Mouse (Mus musculus) left cerebral cortex, adult 2 months (tissue): ENCODE results near the gene Ppl. TPM values are rescaled to one million over a fixed set of nuclear protein-coding genes. Genes with fewer than 3 reads are reported as not detected.
A peak's percentile ranks its signal among the peaks of the same experiment; 100 is the strongest.

Experiments
- DNase-seq, 2 experiments: peaks; one replicate each; pipeline ENCODE4 v3.0.0; 2021 to 2022; ENCODE audit warnings: low spot score in 2 of 2, mixed read lengths in 1 of 2; ENCODE audit errors: extremely low spot score in 1 of 2
- H3K27ac ChIP-seq: fragments of 200-600 bp; 2 replicates; pipeline ENCODE4 v1.8.1; 2022
- H3K4me3 ChIP-seq: fragments of 200-600 bp; 2 replicates; pipeline ENCODE4 v1.8.1; 2022
- CTCF ChIP-seq: fragments of 200-600 bp; IDR thresholded peaks from 2 replicates; pipeline ENCODE4 v1.8.1; 2022; ENCODE audit warnings: antibody characterized with exemption, mild to moderate bottlenecking, moderate library complexity
- intact Hi-C: fragments of 180-260 bp; cut with DNase I; formaldehyde crosslinking; loops from one replicate; pipeline ENCODE4 v1.15.1; 2025
- total RNA-seq, 2 experiments: library from RNA; stranded (reverse); gene quantifications; 2 replicates each; pipeline ENCODE4 v1.2.3; 2021

The Ppl gene
- total RNA-seq, 2 experiments from 2014 or later = 1.00 to 1.4 TPM

- intact Hi-C loops = no loop called here
- Histone ChIP-seq H3K27ac (no peak overlapping the region), H3K4me3 (no peak overlapping the region)
- DNase-seq = no peak
- no peak for TF ChIP-seq CTCF
Observed at GRCm38 (mm10) chr16:5071974-5072373, 60.2 kb downstream of the Ppl start.

GRCm38 (mm10) chr16:5070321-5070720, 61.9 kb downstream of the Ppl start:
- H3K4me3 ChIP-seq = no peak overlapping the region
- H3K27ac ChIP-seq = peak overlapping the region; percentile 16; the same call in 1 of the 2 replicates
- intact Hi-C loops = no loop called here
- TF ChIP-seq CTCF = no peak
- DNase-seq = peak; percentile 37 to 39

- intact Hi-C loops = no loop called here
- no peak for TF ChIP-seq CTCF
- H3K4me3 ChIP-seq = no peak overlapping the region
- H3K27ac ChIP-seq = no peak overlapping the region
- no peak for DNase-seq
Observed at GRCm38 (mm10) chr16:5063472-5063871, 68.7 kb downstream of the Ppl start.

GRCm38 (mm10) chr16:5058114-5058513, 74.1 kb downstream of the Ppl start:
- intact Hi-C loops = loop anchor here (5.0 kb wide), 1 partner anchor 89 kb away; the partner anchor contains the start of gene Sec14l5
- Histone ChIP-seq H3K4me3 (no peak overlapping the region), H3K27ac (no peak overlapping the region)
- DNase-seq = no peak
- TF ChIP-seq CTCF = peak; percentile 39

- TF ChIP-seq CTCF = peak; percentile 17
- intact Hi-C loops = loop anchor here (1.0 to 5.0 kb wide), 2 partner anchors 152 to 183 kb away; partner anchors contain the start of genes Alg1 and Nagpa
Observed at GRCm38 (mm10) chr16:5050251-5051110, 81.7 kb downstream of the Ppl start.

GRCm38 (mm10) chr16:5049774-5050234, 82.4 kb downstream of the Ppl start, which contains the start of the genes Glyr1 and Ubn1:
Glyr1 (minus strand) TSS chr16:5049863.
Ubn1 (plus strand) TSS chr16:5050057.
- Histone ChIP-seq H3K4me3 (peak within 1 kb of the TSS; percentile 99), H3K27ac (peak within 1 kb of the TSS; percentile 92)
- peak; percentile 99 to 100 for DNase-seq
- TF ChIP-seq CTCF = no peak; the same call in 1 of the 2 replicates
- intact Hi-C loops = loop anchor here (1.0 to 5.0 kb wide), 2 partner anchors 152 to 183 kb away; partner anchors contain the start of genes Alg1 and Nagpa

More at GRCm38 (mm10) chr16:5050251-5051110, 81.7 kb downstream of the Ppl start:
- Histone ChIP-seq H3K4me3 (peak overlapping the region; percentile 99), H3K27ac (peak overlapping the region; percentile 88)
- DNase-seq = peak; percentile 70 to 74

GRCm38 (mm10) chr16:5049182-5049773, 82.9 kb downstream of the Ppl start:
- intact Hi-C loops = no loop called here

GRCm38 (mm10) chr16:5045322-5045721, 86.9 kb downstream of the Ppl start:
- intact Hi-C loops = no loop called here
- no peak for TF ChIP-seq CTCF
- no peak overlapping the region for H3K4me3 ChIP-seq
- no peak for DNase-seq
- H3K27ac ChIP-seq = no peak overlapping the region

More at GRCm38 (mm10) chr16:5049182-5049773, 82.9 kb downstream of the Ppl start:
- no peak for DNase-seq
- TF ChIP-seq CTCF = no peak
- peak overlapping the region; percentile 99 for H3K4me3 ChIP-seq
- H3K27ac ChIP-seq = peak overlapping the region; percentile 92

GRCm38 (mm10) chr16:5036649-5037234, 95.5 kb downstream of the Ppl start:
- H3K4me3 ChIP-seq = no peak overlapping the region
- no peak for DNase-seq
- no peak for TF ChIP-seq CTCF
- no peak overlapping the region for H3K27ac ChIP-seq
- intact Hi-C loops = no loop called here

Other genes starting within 250 kb of the Ppl start
- gene Mgrn1, start 246.2 kb downstream of the Ppl start, total RNA-seq = 100 to 1,000 TPM; 208 to 211 TPM
- 10 to 100 TPM; 70.1 to 71.4 TPM for gene Nudt16l1, start 193.7 kb downstream of the Ppl start, total RNA-seq
- gene Anks3, start 168.2 kb downstream of the Ppl start, total RNA-seq = 10 to 100 TPM; 67.3 to 68.3 TPM
- gene Sept12, start 134.6 kb downstream of the Ppl start, total RNA-seq = not detected
- gene Smim22, start 125.1 kb downstream of the Ppl start, total RNA-seq = not detected
- 100 to 1,000 TPM; 209 to 213 TPM for gene Rogdi, start 118.9 kb downstream of the Ppl start, total RNA-seq
- gene Glyr1, start 82.6 kb downstream of the Ppl start, total RNA-seq = 100 to 1,000 TPM; 139 to 146 TPM
- gene Ubn1, start 82.4 kb downstream of the Ppl start, total RNA-seq = 10 to 100 TPM; 44.1 to 45.3 TPM
- gene Sec14l5, start 14.7 kb upstream of the Ppl start, total RNA-seq = 1 to 10 TPM; 4.8 to 5.0 TPM
- gene Nagpa, start 71.6 kb upstream of the Ppl start, total RNA-seq = 10 to 100 TPM; 12.6 to 14.5 TPM
- 1 to 10 TPM; 4.2 to 4.7 TPM for gene AU021092, start 89.9 kb upstream of the Ppl start, total RNA-seq
- gene Alg1, start 101.2 kb upstream of the Ppl start, total RNA-seq = 10 to 100 TPM; 25.5 to 26.8 TPM
- gene Eef2kmt, start 123.6 kb upstream of the Ppl start, total RNA-seq = 1 to 10 TPM; 2.0 to 4.7 TPM